Mouse (Mus musculus) c-Kit-negative CD71-positive TER-119-positive erythroid progenitor cells, embryonic 14.5 days (primary cell): ENCODE data around the gene Nme3.

Experiments
- DNase-seq: peaks from one replicate; pipeline ENCODE4 v3.0.0-alpha.2; 2013; ENCODE audit warnings: low read depth, low spot score

Nme3 gene

DNA sequence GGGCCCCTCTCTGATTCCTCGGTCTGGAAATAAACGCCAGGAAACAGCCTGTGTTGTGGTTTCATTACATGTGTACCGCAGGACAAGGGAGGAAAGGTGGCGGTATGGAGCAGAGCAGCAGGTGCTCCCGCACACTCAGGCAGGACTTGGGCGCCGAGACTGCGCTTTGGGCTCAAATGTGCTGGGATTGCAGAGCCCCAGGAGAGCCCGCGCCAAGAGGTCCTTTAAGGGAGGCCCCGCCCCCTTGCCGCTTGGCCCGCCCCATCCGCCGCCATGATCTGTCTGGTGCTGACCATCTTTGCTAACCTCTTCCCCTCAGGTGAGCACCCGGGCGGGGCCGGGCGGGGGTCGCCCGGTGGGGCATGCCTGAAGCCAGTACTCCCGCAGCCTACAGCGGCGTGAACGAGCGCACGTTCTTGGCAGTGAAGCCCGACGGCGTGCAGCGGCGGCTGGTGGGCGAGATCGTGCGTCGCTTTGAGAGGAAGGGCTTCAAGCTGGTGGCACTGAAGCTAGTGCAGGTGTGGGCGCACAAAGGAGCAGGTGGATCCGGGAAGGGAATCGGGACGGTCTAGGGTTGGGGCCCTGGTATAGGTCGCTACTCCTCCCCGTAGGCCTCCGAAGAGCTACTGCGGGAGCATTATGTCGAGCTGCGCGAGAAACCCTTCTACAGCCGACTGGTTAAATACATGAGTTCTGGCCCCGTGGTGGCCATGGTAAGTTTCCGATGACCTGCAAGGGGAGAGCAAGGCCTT is at the start of gene Nme3:
Gene Nme3, plus strand, starts transcription at position 260 of the 752 bp plus-strand sequence.
- DNase-seq = peak; percentile 73

GRCm38 (mm10) chr17:24847386-24847785 is 48.9 kb upstream of the Nme3 start:
- no peak for DNase-seq

GRCm38 (mm10) chr17:24848600-24849031 is 47.7 kb upstream of the Nme3 start:
- peak; percentile 65 for DNase-seq

GRCm38 (mm10) chr17:24849733-24850064 is 46.6 kb upstream of the Nme3 start:
- no peak for DNase-seq

GRCm38 (mm10) chr17:24850065-24850772 is 46.1 kb upstream of the Nme3 start, which contains the start of gene Fahd1:
Gene Fahd1 (minus strand): TSS chr17:24850364.
- DNase-seq = peak; percentile 97

DNA sequence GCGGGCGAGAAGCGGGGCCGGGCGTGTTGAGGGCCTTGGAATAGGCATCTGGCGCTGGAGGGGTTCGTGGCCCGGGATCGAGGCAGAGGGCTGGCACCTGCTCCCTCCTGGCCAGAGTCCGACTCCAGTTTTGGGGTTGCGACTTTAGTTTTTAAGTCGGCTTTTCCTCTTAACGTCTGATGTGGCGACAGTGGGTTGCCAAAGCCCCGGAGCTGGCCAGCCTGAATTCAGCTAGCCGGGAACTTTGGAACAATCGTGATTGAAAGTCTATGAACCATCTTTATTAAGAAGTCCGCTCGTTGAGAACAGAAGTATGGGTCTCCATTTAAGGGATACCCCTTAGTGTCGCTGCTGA is 45.5 kb upstream of the Nme3 start:
- DNase-seq = no peak

DNA sequence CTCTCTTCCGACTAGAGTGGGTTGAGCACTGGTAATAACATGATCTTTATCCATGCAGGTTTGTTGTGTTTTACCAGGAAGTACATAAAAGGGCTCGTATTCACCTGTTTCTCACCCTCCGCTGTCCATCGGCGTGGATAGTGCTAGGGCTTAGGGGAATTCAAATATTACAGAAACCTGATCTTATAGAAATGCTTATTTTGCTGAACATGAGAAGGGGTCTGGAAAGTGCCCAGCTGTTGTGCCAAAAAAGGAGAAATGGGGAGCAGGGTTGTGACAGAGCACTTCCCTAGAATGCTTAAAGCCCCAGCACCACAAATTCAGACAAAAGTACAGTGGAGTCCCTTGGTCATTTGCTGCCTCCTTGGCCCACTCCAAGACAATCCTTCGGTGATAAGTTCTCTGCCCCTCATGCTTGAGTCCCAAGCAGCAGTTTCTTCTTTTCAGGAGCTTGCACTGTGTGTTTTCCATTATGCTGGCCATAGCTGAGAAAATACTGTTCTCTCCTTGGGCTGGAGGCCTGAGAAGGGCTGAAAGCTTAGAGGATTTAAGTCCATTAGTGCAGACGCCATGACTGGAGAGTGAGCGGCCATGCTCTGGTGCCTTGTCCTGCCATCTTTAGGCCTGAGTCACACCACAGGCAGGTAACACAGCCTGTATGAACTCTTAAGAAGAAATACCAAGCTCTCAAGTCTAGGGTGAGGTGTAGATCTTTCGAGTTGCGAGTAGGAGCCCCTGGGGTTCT is 44.7 kb upstream of the Nme3 start:
- DNase-seq = no peak

- DNase-seq = no peak
Measured at GRCm38 (mm10) chr17:24855838-24856464, 40.3 kb upstream of the Nme3 start.

DNA sequence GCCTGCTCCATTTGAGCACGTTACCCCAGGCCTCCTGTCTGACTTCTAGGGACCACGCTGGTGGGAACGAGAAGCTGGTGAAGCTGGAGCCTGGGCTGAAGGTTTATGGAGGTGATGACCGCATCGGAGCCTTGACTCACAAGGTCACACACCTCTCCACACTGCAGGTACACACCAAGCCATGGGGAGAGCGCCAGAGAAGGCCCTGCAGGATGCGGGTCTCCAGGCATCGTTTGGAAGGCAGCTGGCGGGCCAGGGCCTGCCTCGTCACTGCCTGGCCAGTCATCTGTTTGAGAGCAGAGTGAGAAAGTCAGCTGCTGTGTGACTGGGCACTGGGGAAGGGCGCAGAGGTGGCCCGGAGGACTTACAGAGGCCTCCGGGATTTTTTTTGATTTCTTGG is 39.7 kb upstream of the Nme3 start:
- no peak for DNase-seq

- no peak for DNase-seq
Measured at GRCm38 (mm10) chr17:24857831-24858470, 38.3 kb upstream of the Nme3 start.

DNA sequence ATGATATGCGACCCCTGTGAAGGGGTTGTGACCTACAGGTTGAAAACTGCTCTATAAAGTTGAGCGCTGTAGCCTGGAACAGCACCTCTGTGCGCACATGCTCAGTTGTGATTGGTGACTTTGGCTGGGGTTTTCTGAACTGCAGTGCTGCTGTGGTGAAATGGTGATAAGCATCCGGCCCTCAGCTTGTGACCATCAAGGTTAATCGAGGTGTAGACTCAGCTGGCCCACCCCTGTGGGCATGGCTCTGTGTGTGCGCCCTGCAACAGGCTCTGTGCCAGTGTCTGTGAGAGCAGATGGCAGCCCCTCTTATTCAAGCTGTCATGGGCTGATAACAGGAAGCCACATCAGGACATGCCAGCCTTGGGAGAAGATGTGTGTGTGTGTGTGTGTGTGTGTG is 37.3 kb upstream of the Nme3 start:
- DNase-seq = peak; percentile 70

DNA sequence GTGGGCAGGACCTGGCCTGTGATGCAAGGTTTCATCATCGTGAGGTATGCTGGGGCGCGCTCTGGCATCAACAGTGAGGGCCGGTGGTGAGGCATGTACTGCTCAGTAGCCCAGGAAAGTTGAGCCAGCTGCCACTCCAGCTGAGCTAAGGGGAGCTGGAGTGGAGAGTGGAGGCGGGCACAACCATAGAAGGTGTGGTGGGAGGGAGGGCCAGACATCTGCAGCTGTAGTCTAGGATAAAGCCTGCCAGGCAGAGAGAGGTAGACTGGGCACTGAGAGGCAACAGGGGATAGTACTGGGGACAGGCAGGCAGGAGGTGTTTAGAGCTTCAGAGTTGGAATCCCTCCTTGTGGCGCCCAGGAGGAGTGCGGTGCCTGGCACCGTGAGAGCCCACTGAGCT is 36.2 kb upstream of the Nme3 start:
- DNase-seq = no peak

DNA sequence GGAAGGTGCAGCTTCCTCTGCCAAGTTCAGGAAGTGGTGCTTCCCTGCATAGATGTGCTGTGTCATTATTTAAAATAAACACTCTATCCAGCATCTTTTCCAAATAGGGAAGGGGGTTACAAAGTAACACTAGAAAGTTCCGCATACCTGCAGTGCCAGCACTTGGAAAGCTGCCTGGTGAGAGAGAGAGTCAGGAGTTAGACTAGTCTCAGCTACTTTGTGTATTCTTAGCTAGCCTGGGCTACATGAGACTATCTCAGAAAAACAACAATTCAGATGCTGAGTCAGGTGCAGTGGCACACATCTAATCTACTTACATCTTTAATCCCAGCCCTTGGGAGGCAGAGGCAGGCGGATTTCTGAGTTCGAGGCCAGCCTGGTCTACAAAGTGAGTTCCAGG is 34.5 kb upstream of the Nme3 start:
- no peak for DNase-seq

GRCm38 (mm10) chr17:24865776-24866175 is 30.5 kb upstream of the Nme3 start, which contains the start of gene Igfals:
Gene Igfals (plus strand): TSS chr17:24865997.
- DNase-seq = no peak

GRCm38 (mm10) chr17:24867914-24868313 is 28.4 kb upstream of the Nme3 start:
- DNase-seq = no peak

DNA sequence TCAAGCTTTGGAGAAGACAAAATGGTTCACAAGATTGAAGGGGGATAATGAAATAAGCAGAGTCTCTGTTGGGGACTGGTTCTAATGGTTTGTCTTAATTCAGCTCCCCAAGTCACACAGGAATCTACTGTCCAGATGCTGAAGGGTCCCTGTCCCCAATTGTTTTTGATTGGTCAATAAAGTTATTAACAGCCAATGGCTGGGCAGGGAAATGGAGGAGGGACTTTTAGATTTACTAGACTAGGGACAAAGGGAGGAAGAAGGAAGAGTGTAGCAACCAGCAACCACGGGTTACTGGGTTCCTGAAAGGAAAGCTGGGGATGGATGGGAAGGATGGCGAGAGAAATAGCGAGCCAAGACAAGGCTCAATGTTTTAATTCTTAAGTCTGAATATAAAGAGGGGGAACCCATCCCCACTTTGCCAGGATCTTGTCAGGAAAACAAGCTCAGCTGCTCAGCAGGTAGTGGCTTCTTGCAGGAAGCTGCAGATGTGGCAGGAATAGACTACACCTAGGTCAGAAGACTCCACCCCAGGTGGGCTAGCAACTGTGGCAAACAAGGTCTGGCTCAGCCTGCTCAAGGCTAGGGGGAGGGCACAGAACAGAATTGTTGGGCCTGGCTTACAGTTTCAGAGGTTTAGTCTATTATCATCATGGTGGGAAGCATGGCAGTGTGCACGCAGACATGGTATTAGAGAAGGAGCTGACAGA is 22.4 kb upstream of the Nme3 start:
- no peak for DNase-seq

GRCm38 (mm10) chr17:24874405-24874745 is 21.9 kb upstream of the Nme3 start:
- no peak for DNase-seq

DNA sequence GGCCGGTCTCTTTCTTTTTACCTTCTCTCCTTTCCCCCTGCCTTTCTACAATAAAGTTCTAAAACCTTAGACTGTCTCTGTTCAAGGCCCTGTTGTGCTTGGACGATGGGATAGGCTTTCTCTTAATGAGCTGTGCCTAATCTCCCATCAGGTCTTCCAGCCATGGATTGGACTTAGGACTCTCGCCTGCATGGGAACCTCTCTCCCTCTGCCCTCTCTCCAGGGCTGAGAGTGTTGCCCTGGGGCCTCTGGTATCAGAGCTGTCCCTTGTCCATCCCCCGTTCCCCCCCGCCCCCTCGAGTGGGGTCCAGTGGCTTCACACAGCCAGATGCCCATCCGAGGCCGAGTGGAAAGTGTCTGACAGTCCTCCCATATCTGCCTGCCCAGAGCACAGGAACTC is 21.3 kb upstream of the Nme3 start:
- no peak for DNase-seq

GRCm38 (mm10) chr17:24877336-24878116 is 18.8 kb upstream of the Nme3 start:
- DNase-seq = no peak

DNA sequence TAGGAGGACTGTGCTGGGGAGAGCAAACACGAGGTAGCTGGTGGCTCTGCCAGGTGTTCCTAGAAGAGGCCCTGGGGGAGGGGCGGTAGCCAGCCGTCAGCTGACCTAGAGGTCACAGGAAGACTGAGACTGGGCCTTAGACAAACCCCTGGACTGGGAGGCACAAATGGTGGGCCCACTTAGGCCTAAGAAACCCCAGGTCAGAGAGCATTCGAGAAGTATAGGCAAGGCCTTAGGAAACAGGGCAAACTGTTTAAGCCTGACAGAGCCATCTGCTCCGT is 18.2 kb upstream of the Nme3 start:
- no peak for DNase-seq
